Mouse (Mus musculus): ENCODE measurements at regions not wholly inside any gene's neighbourhood (a gene's known extent, or its start where the extent isn't known, plus 50 kb on each side); places are given as distances from the start of the nearest gene placed in this dataset.

DNA sequence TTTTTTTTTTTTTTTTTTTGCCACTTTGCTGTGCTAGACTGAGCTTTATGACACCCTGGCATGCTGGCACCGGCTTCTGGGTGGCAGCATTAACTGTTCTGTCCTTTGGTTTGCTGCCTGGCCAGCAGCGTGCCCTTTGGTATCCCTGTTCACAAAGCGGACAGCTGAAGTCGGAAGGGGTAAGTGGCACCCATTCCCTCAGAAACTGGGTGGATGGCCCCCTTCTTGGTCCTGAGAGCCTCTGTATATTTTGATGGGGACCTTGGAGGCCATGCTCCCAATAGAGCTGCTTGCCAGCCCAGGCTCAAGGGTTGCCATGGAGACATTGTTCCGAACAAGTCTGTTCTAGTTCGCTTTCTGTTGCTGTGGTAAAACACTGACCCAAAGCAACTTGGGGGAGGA lies 143.9 kb upstream of the Tle3 start:
- TF ChIP-seq CTCF (IDR thresholded peaks at IDR 0.05; ENCODE audit: extremely low read depth, insufficient read depth, low read length) (no peak), POLR2A (IDR thresholded peaks at IDR 0.05; ENCODE audit: extremely low read depth, insufficient read depth, low read length) (no peak)
